Comparison of ENCODE assay signal across 8 mouse cellular contexts in the genomic region with DNA sequence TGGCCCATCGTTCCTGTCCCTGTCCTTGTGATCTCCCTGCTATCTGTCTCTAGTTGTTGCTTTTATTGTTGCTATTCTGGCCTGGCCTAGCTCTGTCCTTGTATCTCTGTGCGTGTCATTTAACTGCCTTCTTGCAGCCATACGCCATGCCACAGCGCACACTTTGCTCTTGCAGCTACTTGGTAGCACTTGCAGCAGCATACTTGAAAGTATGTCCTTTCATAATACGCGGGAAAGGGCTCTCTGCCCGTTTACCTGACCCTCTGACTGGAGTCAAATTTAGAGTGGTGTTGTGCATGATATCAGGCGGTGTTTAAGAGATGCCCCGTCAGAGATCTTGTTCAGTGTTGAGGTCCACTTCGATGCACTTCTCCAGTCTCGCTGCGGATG. TPM values are rescaled to one million over a fixed set of nuclear protein-coding genes. Genes with fewer than 3 reads are reported as not detected.
DNase-seq lines count a peak whose midpoint lies in the region; ATAC-seq and TF ChIP-seq lines count a peak whose summit lies in the region.

No protein-coding gene starts in this region.

- H3K79me2 ChIP-seq in MEL (ENCODE audit: control insufficient read depth, insufficient read depth, low read length, poor library complexity): peaks cover 18% of the 10 kb centered on the region

- DNase-seq in layer of hippocampus, adult 11-12 months (ENCODE audit: low spot score): peak; percentile 24
- no peak for DNase-seq in layer of hippocampus, postnatal 14 days (ENCODE audit: low spot score in 2 of 2)
- peak; percentile 57 for DNase-seq in MEL (ENCODE audit: low read depth, low spot score)
- no peak for DNase-seq in cerebellum, adult 18-20 months
- no peak for DNase-seq in adrenal gland, postnatal 36 days

- peak overlapping the region; percentile 80 for H3K4me2 ChIP-seq in intestine, embryonic 15.5 days (replicated peaks)
- H3K4me2 ChIP-seq in midbrain, embryonic 16.5 days (ENCODE audit: low read length): peak overlapping the region; percentile 94

- peaks cover 0 to 12% of the 10 kb centered on the region in 2 experiments; a peak in 2 of 4 replicates for H3K36me3 ChIP-seq in MEL (ENCODE audit: control insufficient read depth in 1 of 2, insufficient read depth in 2 of 2, low read length in 2 of 2)
- no peaks in the 10 kb centered on the region for H3K36me3 ChIP-seq in intestine, embryonic 15.5 days
- H3K36me3 ChIP-seq in midbrain, embryonic 16.5 days (ENCODE audit: control insufficient read depth, insufficient read depth, low read length): no peaks in the 10 kb centered on the region

- peak overlapping the region; percentile 81 to 82 for H3K4me3 ChIP-seq in MEL (ENCODE audit: control insufficient read depth in 1 of 2, insufficient read depth in 1 of 2, low read depth in 2 of 2, low read length in 2 of 2)
- H3K4me3 ChIP-seq in embryonic fibroblast, embryonic 13.5 days (ENCODE audit: insufficient read depth, low read length): peak overlapping the region; percentile 90
- H3K4me3 ChIP-seq in intestine, embryonic 15.5 days (replicated peaks): peak overlapping the region; percentile 90
- peak overlapping the region; percentile 68 for H3K4me3 ChIP-seq in midbrain, embryonic 16.5 days (ENCODE audit: low read depth, low read length)

- H3K27me3 ChIP-seq in MEL (ENCODE audit: control insufficient read depth in 1 of 2, insufficient read depth in 2 of 2, low read length in 2 of 2): no peaks in the 10 kb centered on the region; a peak in 2 of 4 replicates
- H3K27me3 ChIP-seq in intestine, embryonic 15.5 days (replicated peaks): no peaks in the 10 kb centered on the region
- H3K27me3 ChIP-seq in midbrain, embryonic 16.5 days (ENCODE audit: control insufficient read depth, insufficient read depth, low read depth, low read length): no peaks in the 10 kb centered on the region

- no peaks in the 10 kb centered on the region for H3K9me3 ChIP-seq in MEL (replicated peaks; ENCODE audit: insufficient read depth, low read length)
- H3K9me3 ChIP-seq in intestine, embryonic 15.5 days: no peaks in the 10 kb centered on the region
- H3K9me3 ChIP-seq in midbrain, embryonic 16.5 days (replicated peaks; ENCODE audit: control insufficient read depth, low read length, poor library complexity, severe bottlenecking): no peaks in the 10 kb centered on the region

- TF ChIP-seq CTCF in MEL (IDR thresholded peaks at IDR 0.05 in 2 of 3, conservative IDR thresholded peaks at IDR 0.05 in 1 of 3; ENCODE audit: control insufficient read depth in 1 of 3, insufficient read depth in 1 of 3, low read depth in 2 of 3, low read length in 3 of 3, poor library complexity in 1 of 3, severe bottlenecking in 1 of 3): no peak
- no peak for TF ChIP-seq CTCF in embryonic fibroblast, embryonic 13.5 days (IDR thresholded peaks at IDR 0.05; ENCODE audit: borderline replicate concordance, insufficient read depth, low read length)

- 6% methylated on average over 12 of the region's 12 CpGs for WGBS in intestine, embryonic 15.5 days
- WGBS in midbrain, embryonic 16.5 days: 12% methylated on average over 12 of the region's 12 CpGs

- H3K4me1 ChIP-seq in MEL (ENCODE audit: control insufficient read depth in 1 of 2, insufficient read depth in 2 of 2, low read length in 2 of 2): peaks cover 2 to 3% of the 10 kb centered on the region in 2 experiments; a peak in 3 of 4 replicates
- H3K4me1 ChIP-seq in embryonic fibroblast, embryonic 13.5 days (ENCODE audit: control insufficient read depth, insufficient read depth, low read length): no peaks in the 10 kb centered on the region
- H3K4me1 ChIP-seq in intestine, embryonic 15.5 days (replicated peaks): peaks cover 5% of the 10 kb centered on the region; the same call in 1 of the 2 replicates
- peaks cover 13% of the 10 kb centered on the region for H3K4me1 ChIP-seq in midbrain, embryonic 16.5 days (ENCODE audit: control insufficient read depth, insufficient read depth, low read length)

- peak overlapping the region; percentile 92 for H3K9ac ChIP-seq in MEL (ENCODE audit: control insufficient read depth, low read depth, low read length, poor library complexity, severe bottlenecking)
- H3K9ac ChIP-seq in intestine, embryonic 15.5 days: peak overlapping the region; percentile 95
- H3K9ac ChIP-seq in midbrain, embryonic 16.5 days (ENCODE audit: low read depth, low read length): peak overlapping the region; percentile 82

- peak; percentile 35 for ATAC-seq in intestine, embryonic 15.5 days
- ATAC-seq in midbrain, embryonic 16.5 days: peak; percentile 54; the same call in 1 of the 2 replicates

- no peak for TF ChIP-seq RAD21 in MEL (IDR thresholded peaks at IDR 0.05; ENCODE audit: low read depth, low read length)

- no peak for TF ChIP-seq EP300 in MEL (IDR thresholded peaks at IDR 0.05; ENCODE audit: low read depth in 1 of 2, low read length in 2 of 2)

- TF ChIP-seq POLR2A in MEL (IDR thresholded peaks at IDR 0.05; ENCODE audit: control insufficient read depth in 1 of 2, insufficient read depth in 1 of 2, low read depth in 1 of 2, low read length in 2 of 2, poor library complexity in 1 of 2): no peak; a peak in 1 of 4 replicates
- no peak for TF ChIP-seq POLR2A in embryonic fibroblast, embryonic 13.5 days (IDR thresholded peaks at IDR 0.05; ENCODE audit: low read depth, low read length)

- no peak overlapping the region for H3K27ac ChIP-seq in MEL (ENCODE audit: control insufficient read depth, low read depth, low read length)
- no peak overlapping the region for H3K27ac ChIP-seq in embryonic fibroblast, embryonic 13.5 days (ENCODE audit: insufficient read depth, low read length)
- peak overlapping the region; percentile 52; the same call in 1 of the 2 replicates for H3K27ac ChIP-seq in intestine, embryonic 15.5 days
- peak overlapping the region; percentile 23; the same call in 1 of the 2 replicates for H3K27ac ChIP-seq in midbrain, embryonic 16.5 days (ENCODE audit: low read length)

TF ChIP-seq in MEL, 35 proteins besides CTCF, POLR2A, EP300 and RAD21:
- TF ChIP-seq KAT2A (conservative IDR thresholded peaks at IDR 0.05; ENCODE audit: low read depth, low read length) (no peak), CHD1 (IDR thresholded peaks at IDR 0.05; ENCODE audit: low read depth, low read length) (no peak), E2F4 (IDR thresholded peaks at IDR 0.05; ENCODE audit: borderline replicate concordance, low read depth, low read length) (no peak), MAX (IDR thresholded peaks at IDR 0.05; ENCODE audit: low read length) (peak; percentile 3; the same call in 1 of the 2 replicates)

RNA-seq across cellular contexts. Expression of a gene that starts 0.6 kb away (rescaled TPM):
- total RNA-seq in layer of hippocampus, postnatal 14 days (2021): 100 to 1,000 TPM; 105 to 109 TPM
- total RNA-seq in MEL (2012; rRNA removed): 45.6 and 48.4 TPM in 2 replicates
- 10 to 100 TPM; 43.4 to 56.1 TPM for polyA plus RNA-seq in MEL (2012; ENCODE audit: insufficient read depth in 1 of 2, insufficient read length in 2 of 2, low read depth in 1 of 2, low replicate concordance in 2 of 2, missing spikeins in 1 of 2)
- 45.8 and 50.3 TPM in 2 replicates for polyA plus RNA-seq in embryonic fibroblast, embryonic 13.5 days (2011; ENCODE audit: insufficient read length, low read depth, missing spikeins)
- polyA plus RNA-seq in intestine, embryonic 15.5 days (2015; fragmentation: Nextera tagmentation; extraction: Ambion mirVana): 35.0 and 38.0 TPM in 2 replicates
- polyA plus RNA-seq in midbrain, embryonic 16.5 days (2015; fragmentation: Nextera tagmentation; extraction: Ambion mirVana): 51.1 and 53.0 TPM in 2 replicates
- 10 to 100 TPM; 83.1 to 96.2 TPM for total RNA-seq in adrenal gland, postnatal 36 days (2021)

RNA-seq across cellular contexts. Expression of a gene that starts 35.1 kb away (rescaled TPM):
- 10 to 100 TPM; 15.0 to 19.4 TPM for total RNA-seq in layer of hippocampus, postnatal 14 days (2021)
- total RNA-seq in MEL (2012; rRNA removed): not detected in 2 replicates
- not detected for polyA plus RNA-seq in MEL (2012; ENCODE audit: insufficient read depth in 1 of 2, insufficient read length in 2 of 2, low read depth in 1 of 2, low replicate concordance in 2 of 2, missing spikeins in 1 of 2)
- not detected in 2 replicates for polyA plus RNA-seq in embryonic fibroblast, embryonic 13.5 days (2011; ENCODE audit: insufficient read length, low read depth, missing spikeins)
- 0.19 and 0.30 TPM in 2 replicates for polyA plus RNA-seq in intestine, embryonic 15.5 days (2015; fragmentation: Nextera tagmentation; extraction: Ambion mirVana)
- polyA plus RNA-seq in midbrain, embryonic 16.5 days (2015; fragmentation: Nextera tagmentation; extraction: Ambion mirVana): 1.6 and 3.0 TPM in 2 replicates
- not detected for total RNA-seq in adrenal gland, postnatal 36 days (2021)

Comparison
In these comparisons a context has a peak if more than half of its experiments do, and no peak if none do; other contexts are left out.
1. DNase-seq: peak in layer of hippocampus, adult 11-12 months (single experiment) and MEL (single experiment); none in layer of hippocampus, postnatal 14 days (0 of 2), cerebellum, adult 18-20 months (0 of 2) and adrenal gland, postnatal 36 days (0 of 2).
2. H3K27ac ChIP-seq: peak in intestine, embryonic 15.5 days (single experiment) and midbrain, embryonic 16.5 days (single experiment); none in MEL (single experiment) and embryonic fibroblast, embryonic 13.5 days (single experiment).
3. Peak in every context shown above with its lines, with median percentiles within 50 percentile points of each other: H3K4me3 ChIP-seq and H3K9ac ChIP-seq.